Mouse (Mus musculus): ENCODE data around the gene 4932438A13Rik.

- TF ChIP-seq CTCF (conservative IDR thresholded peaks at IDR 0.05; ENCODE audit: low read length), result no peak
- TF ChIP-seq POU5F1 (IDR thresholded peaks at IDR 0.05; ENCODE audit: borderline replicate concordance, low read length), result no peak
Observed at GRCm38 (mm10) chr3:36863881-36864280, 977 bp downstream of the 4932438A13Rik start.
